Mouse (Mus musculus) gastrocnemius, postnatal 25 days (tissue): ENCODE results near the gene Etfa. TPM values are rescaled to one million over a fixed set of nuclear protein-coding genes. Genes with fewer than 3 reads are reported as not detected.

Experiments used
- DNase-seq: peaks from one replicate; pipeline ENCODE4 v3.0.0; 2022
- total RNA-seq, 2 experiments: library from RNA; stranded (reverse); gene quantifications; 1 replicate in 1 of 2; 2 replicates in 1 of 2; pipeline ENCODE4 v1.2.3; 2021

The Etfa gene
- total RNA-seq, 2 experiments from 2014 or later, result 245 to 247 TPM

GRCm38 (mm10) chr9:55423451-55424424 lies 88.3 kb downstream of the Etfa start:
- DNase-seq, result no peak

- no peak for DNase-seq
Measured at GRCm38 (mm10) chr9:55421786-55422185, 90.3 kb downstream of the Etfa start.

- no peak for DNase-seq
Measured at GRCm38 (mm10) chr9:55411154-55411553, 100.9 kb downstream of the Etfa start.

- DNase-seq, result no peak
Measured at GRCm38 (mm10) chr9:55410430-55410829, 101.6 kb downstream of the Etfa start.

- DNase-seq, result no peak
Measured at GRCm38 (mm10) chr9:55409833-55410232, 102.2 kb downstream of the Etfa start.

GRCm38 (mm10) chr9:55408851-55409250 lies 103.2 kb downstream of the Etfa start:
- no peak for DNase-seq

- DNase-seq, result no peak
Measured at GRCm38 (mm10) chr9:55406773-55407172, 105.3 kb downstream of the Etfa start.

GRCm38 (mm10) chr9:55404976-55405702 lies 106.9 kb downstream of the Etfa start:
- DNase-seq, result no peak

Other genes starting within 250 kb of the Etfa start
- 1 to 10 TPM in 1 of 2 experiments, not detected in 1; 1.3 TPM for gene Nrg4, start 185.4 kb downstream of the Etfa start, total RNA-seq
- under 1 TPM; 0.59 to 0.70 TPM for gene Tmem266, start 185.3 kb downstream of the Etfa start, total RNA-seq
- not detected for gene Isl2, start 26.4 kb upstream of the Etfa start, total RNA-seq